ENCODE assay signal across 18 mouse cellular contexts in the genomic region with DNA sequence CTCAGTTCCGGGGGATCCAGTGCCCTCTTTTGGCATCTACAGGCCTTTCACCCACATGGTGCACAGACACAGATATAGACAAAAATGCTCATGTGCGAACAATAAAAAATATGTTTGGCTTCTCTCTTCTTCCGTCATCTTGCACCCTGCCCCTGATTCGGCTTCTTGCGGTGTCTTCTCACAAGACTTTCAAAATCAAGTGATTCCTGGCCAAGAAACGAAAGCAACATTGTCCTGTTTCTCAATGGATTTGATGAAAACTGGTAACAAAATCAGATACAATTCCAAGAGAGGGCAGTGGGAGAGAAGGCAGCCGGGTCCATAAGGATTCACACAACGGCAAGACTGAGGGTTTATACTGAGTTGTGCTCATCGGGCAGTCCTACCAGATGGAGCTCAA.
DNase-seq lines count a peak whose midpoint lies in the region; TF ChIP-seq lines count a peak whose summit lies in the region.
"Had no signal": no experiment of that assay in that cellular context is flagged by ENCODE, and none has a peak within 500 bp of the region (broad histone marks: within the 10 kb centered on the region; RNA-seq: fewer than 3 reads in every experiment).

No protein-coding gene starts in this region.

- H3K4me3 ChIP-seq in gastrocnemius, adult 2 months: no peak overlapping the region
- no peak overlapping the region for H3K4me3 ChIP-seq in kidney, adult 2 months (ENCODE audit: insufficient read depth, low read depth, low read length)
- H3K4me3 ChIP-seq: embryonic facial prominence, embryonic 10.5 days; forebrain, embryonic 13.5 days; heart, embryonic 13.5 days; hindbrain, embryonic 13.5 days had no signal

- TF ChIP-seq POLR2A in kidney, adult 2 months (IDR thresholded peaks at IDR 0.05; ENCODE audit: low read depth, low read length): no peak

- whole genome bisulfite sequencing in kidney, adult 2 months: 94% methylated on average over 9 of the region's 9 CpGs

- H3K27ac ChIP-seq in gastrocnemius, adult 2 months: peak overlapping the region; percentile 84
- peak overlapping the region; percentile 67; the same call in 1 of the 2 replicates for H3K27ac ChIP-seq in kidney, adult 2 months (ENCODE audit: insufficient read depth, low read depth, low read length)
- H3K27ac ChIP-seq: embryonic facial prominence, embryonic 10.5 days; forebrain, embryonic 13.5 days; hindbrain, embryonic 13.5 days; hindbrain, postnatal 0 days had no signal

- no peaks in the 10 kb centered on the region for H3K4me1 ChIP-seq in kidney, adult 2 months (ENCODE audit: control insufficient read depth, insufficient read depth, low read length)

- H3K36me3 ChIP-seq in kidney, adult 2 months (ENCODE audit: control insufficient read depth, insufficient read depth, low read length): no peaks in the 10 kb centered on the region
- H3K36me3 ChIP-seq: embryonic facial prominence, embryonic 10.5 days; G1E; heart, embryonic 13.5 days; hindbrain, embryonic 13.5 days had no signal

- no peaks in the 10 kb centered on the region for H3K27me3 ChIP-seq in kidney, adult 2 months (replicated peaks; ENCODE audit: control insufficient read depth, insufficient read depth, low read length)
- H3K27me3 ChIP-seq: forebrain, embryonic 13.5 days; heart, embryonic 13.5 days; hindbrain, embryonic 13.5 days had no signal

- no peak for DNase-seq in gastrocnemius, adult 2 months
- DNase-seq in gastrocnemius, postnatal 14 days: no peak
- no peak for DNase-seq in kidney, adult 2 months
- no peak for DNase-seq in kidney, adult 18-20 months
- DNase-seq in lung, postnatal 36 days: peak; percentile 14
- no peak for DNase-seq in lung, postnatal 25 days (ENCODE audit: low spot score)
- no peak for DNase-seq in adrenal gland, postnatal 10 days
- DNase-seq: B cell, adult 2 months; cerebellum, adult 2 months; cerebellum, postnatal 10 days; forebrain, postnatal 0 days; gastrocnemius, postnatal 36 days had no signal

- TF ChIP-seq CTCF in gastrocnemius, adult 2 months (IDR thresholded peaks at IDR 0.05): no peak
- TF ChIP-seq CTCF in kidney, adult 2 months (conservative IDR thresholded peaks at IDR 0.05; ENCODE audit: insufficient read depth, insufficient read length, low read depth, low read length): no peak

- intact Hi-C loops in gastrocnemius, adult 2 months (cut with DNase I): no loop called here
- intact Hi-C loops in gastrocnemius, postnatal 14 days (cut with DNase I; ENCODE audit: low total_unique reads): no loop called here
